Mouse (Mus musculus): Measurements from ENCODE around the gene Steap3.

GRCm38 (mm10) chr1:120196724-120197123, 75.8 kb downstream of the Steap3 start:
- no peak for TF ChIP-seq CTCF (IDR thresholded peaks at IDR 0.05; ENCODE audit: control insufficient read depth, insufficient read depth, insufficient replicate concordance, low read depth, low read length)
- no peak for TF ChIP-seq POLR2A (IDR thresholded peaks at IDR 0.05; ENCODE audit: control insufficient read depth, low read depth, low read length)
